Mouse (Mus musculus) thymus, adult 2 months (tissue): ENCODE data around the gene Fmnl2. TPM values are rescaled to one million over a fixed set of nuclear protein-coding genes. Genes with fewer than 3 reads are reported as not detected.

Experiments used
- DNase-seq: peaks from one replicate; pipeline ENCODE4 v3.0.0; 2021
- H3K27ac ChIP-seq: fragments of 200-500 bp; 2 replicates; pipeline ENCODE4 v1.5.1; 2012; ENCODE audit warnings: low read length, control low read depth; ENCODE audit not compliant: control insufficient read depth, insufficient read depth
- H3K27me3 ChIP-seq: fragments of 200-500 bp; 2 replicates; pipeline ENCODE4 v1.6.1; 2012; ENCODE audit warnings: mild to moderate bottlenecking, low read length, moderate library complexity, mixed read lengths; ENCODE audit not compliant: control insufficient read depth, insufficient read depth
- H3K36me3 ChIP-seq: fragments of 200-500 bp; 2 replicates; pipeline ENCODE4 v1.6.1; 2012; ENCODE audit warnings: mild to moderate bottlenecking, low read length, moderate library complexity; ENCODE audit not compliant: control insufficient read depth, insufficient read depth
- H3K4me1 ChIP-seq: fragments of 200-500 bp; replicated peaks from 2 replicates; pipeline ENCODE4 v1.6.1; 2012; ENCODE audit warnings: low read length; ENCODE audit not compliant: control insufficient read depth, insufficient read depth
- H3K4me3 ChIP-seq: fragments of 200-500 bp; 2 replicates; pipeline ENCODE4 v1.5.1; 2012; ENCODE audit warnings: mild to moderate bottlenecking, low read length, control low read depth, moderate library complexity; ENCODE audit not compliant: control insufficient read depth, insufficient read depth
- CTCF ChIP-seq: fragments of 200-500 bp; IDR thresholded peaks from 2 replicates; pipeline ENCODE4 v1.5.1; 2012; ENCODE audit warnings: mild to moderate bottlenecking, control low read depth, low read length, moderate library complexity, borderline replicate concordance; ENCODE audit not compliant: control insufficient read depth, poor library complexity, insufficient read depth; ENCODE audit errors: extremely low read depth
- POLR2A ChIP-seq: fragments of 200-500 bp; IDR thresholded peaks from 2 replicates; pipeline ENCODE4 v1.6.1; 2012; ENCODE audit warnings: mild to moderate bottlenecking, low read length, control low read depth, moderate library complexity; ENCODE audit not compliant: control insufficient read depth, poor library complexity, insufficient read depth; ENCODE audit errors: extremely low read depth
- WGBS: fragments of 180-500 bp; shearing (Covaris S2); methylation state at CpG from one replicate; pipeline ENCODE4 v1.1.7; 2018; 5-methylcytosine and 5-hydroxymethylcytosine counted together
- polyA plus RNA-seq: library from polyadenylated mRNA; depleted of rRNA; stranded (reverse); fragments of >200 nt; gene quantifications from 2 replicates; pipeline ENCODE4 v1.2.3, GENCODE M21; 2012

The Fmnl2 gene
- polyA plus RNA-seq, 1 experiment, result 5.0 TPM

DNA sequence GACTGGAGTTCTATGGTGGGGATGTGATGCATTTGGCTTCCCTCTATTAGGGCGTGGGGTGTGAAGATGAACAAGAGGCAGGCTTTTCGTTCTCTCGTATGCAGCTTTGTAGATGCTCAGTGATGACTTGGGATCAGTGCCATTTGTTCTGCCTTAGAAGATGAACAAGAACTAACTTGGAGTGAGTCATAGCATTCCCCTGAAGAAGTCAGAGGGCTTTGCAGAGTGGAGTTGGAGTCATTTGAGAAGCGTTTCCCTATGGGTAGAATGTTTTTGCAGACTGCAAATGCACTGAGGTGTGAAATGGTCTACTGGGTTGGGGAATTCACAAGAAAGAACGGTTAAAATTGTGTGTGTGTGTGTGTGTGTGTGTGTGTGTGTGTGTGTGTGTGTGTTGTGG is 108.6 kb downstream of the Fmnl2 start:
- no peak for TF ChIP-seq CTCF
- peaks cover 14% of the 10 kb centered on the region for H3K4me1 ChIP-seq
- DNase-seq, result no peak
- 81% methylated on average over 5 of the region's 5 CpGs for WGBS
- H3K27me3 ChIP-seq, result no peaks in the 10 kb centered on the region
- no peak overlapping the region for H3K27ac ChIP-seq
- H3K4me3 ChIP-seq, result no peak overlapping the region
- no peaks in the 10 kb centered on the region for H3K36me3 ChIP-seq

- Histone ChIP-seq H3K4me1 (peaks cover 14% of the 10 kb centered on the region), H3K36me3 (no peaks in the 10 kb centered on the region), H3K4me3 (no peak overlapping the region), H3K27me3 (no peaks in the 10 kb centered on the region), H3K27ac (no peak overlapping the region)
- TF ChIP-seq CTCF (no peak), POLR2A (no peak)
- no peak for DNase-seq
- 91% methylated on average over 12 of the region's 12 CpGs for WGBS
Measured at GRCm38 (mm10) chr2:52966820-52967460, 109.3 kb downstream of the Fmnl2 start.

DNA sequence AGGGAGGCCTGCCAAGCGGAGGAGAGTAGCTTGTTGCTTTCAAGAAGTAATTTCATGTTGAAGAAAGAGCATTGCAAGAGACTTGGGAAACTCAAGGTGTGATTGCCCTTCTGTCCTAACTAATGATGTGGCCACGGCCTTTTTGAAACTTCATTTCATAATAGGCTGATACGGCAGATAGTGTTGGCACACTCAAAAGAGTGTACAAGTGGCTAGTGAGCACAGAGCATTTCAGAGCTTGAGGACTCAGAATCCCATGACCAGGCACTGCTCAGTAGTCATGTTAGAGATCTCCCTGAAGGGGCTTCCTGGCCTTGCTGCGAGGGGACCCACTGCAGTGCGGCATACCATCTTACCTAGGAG is 109.8 kb downstream of the Fmnl2 start:
- 98% methylated on average over 5 of the region's 5 CpGs for WGBS
- no peak overlapping the region for H3K27ac ChIP-seq
- TF ChIP-seq POLR2A (no peak), CTCF (no peak)

DNA sequence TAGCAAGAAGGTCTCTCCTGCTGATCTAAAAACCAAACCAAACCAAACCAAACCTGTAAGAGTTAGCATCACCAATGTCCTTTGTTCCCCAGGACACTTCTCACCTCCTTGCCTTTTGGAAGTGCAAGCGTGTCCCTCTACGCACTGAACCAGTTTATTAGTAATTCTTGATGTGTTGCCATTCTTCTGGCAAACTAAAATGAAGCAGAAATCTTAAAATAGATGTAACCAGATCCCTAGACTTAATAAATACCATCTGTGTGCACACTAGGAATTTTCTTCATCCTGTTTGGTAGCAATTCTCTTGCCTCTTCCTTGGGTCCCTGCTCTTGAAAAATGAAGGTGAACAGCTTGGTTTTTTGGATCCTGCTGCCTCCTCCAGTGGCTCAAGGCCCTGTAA is 111.2 kb downstream of the Fmnl2 start:
- WGBS, result 97% methylated on average over 2 of the region's 2 CpGs
- H3K4me1 ChIP-seq, result peaks cover 14% of the 10 kb centered on the region
- DNase-seq, result no peak
- no peaks in the 10 kb centered on the region for H3K27me3 ChIP-seq
- H3K36me3 ChIP-seq, result no peaks in the 10 kb centered on the region
- no peak overlapping the region for H3K27ac ChIP-seq
- no peak for TF ChIP-seq CTCF
- TF ChIP-seq POLR2A, result no peak
- no peak overlapping the region for H3K4me3 ChIP-seq

More for the DNA sequence above, 109.8 kb downstream of the Fmnl2 start:
- H3K4me3 ChIP-seq, result no peak overlapping the region
- no peaks in the 10 kb centered on the region for H3K27me3 ChIP-seq
- peaks cover 14% of the 10 kb centered on the region for H3K4me1 ChIP-seq
- H3K36me3 ChIP-seq, result no peaks in the 10 kb centered on the region
- DNase-seq, result no peak

DNA sequence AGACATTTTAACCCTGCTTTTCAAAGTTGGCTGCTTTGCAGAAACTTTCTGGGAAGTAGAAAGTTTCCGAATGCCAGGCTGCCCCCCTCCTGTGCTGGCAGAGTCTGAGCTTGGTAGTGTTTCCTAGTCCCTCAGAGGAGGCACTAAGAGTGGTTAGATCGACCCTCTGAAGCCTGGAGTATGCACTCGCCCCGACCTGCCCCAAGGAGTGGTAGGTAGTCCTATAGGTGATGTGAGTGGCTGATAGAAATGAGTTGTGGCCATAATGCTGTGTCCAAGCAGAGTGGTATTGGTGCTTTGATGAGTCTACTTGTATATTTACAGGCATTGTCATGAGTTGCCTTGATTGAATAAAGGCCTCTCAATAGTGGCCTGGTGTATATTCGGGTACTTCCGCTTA is 116.4 kb downstream of the Fmnl2 start:
- no peaks in the 10 kb centered on the region for H3K36me3 ChIP-seq
- DNase-seq, result no peak
- H3K4me3 ChIP-seq, result no peak overlapping the region
- 96% methylated on average over 6 of the region's 6 CpGs for WGBS
- TF ChIP-seq CTCF (no peak), POLR2A (no peak)
- no peaks in the 10 kb centered on the region for H3K27me3 ChIP-seq
- peaks cover 3% of the 10 kb centered on the region for H3K4me1 ChIP-seq
- no peak overlapping the region for H3K27ac ChIP-seq

GRCm38 (mm10) chr2:52974776-52975175 is 117.1 kb downstream of the Fmnl2 start:
- Histone ChIP-seq H3K27ac (no peak overlapping the region), H3K36me3 (no peaks in the 10 kb centered on the region), H3K4me1 (peaks cover 6% of the 10 kb centered on the region), H3K27me3 (no peaks in the 10 kb centered on the region), H3K4me3 (no peak overlapping the region)
- TF ChIP-seq CTCF (no peak), POLR2A (no peak)
- 88% methylated on average over 1 of the region's 1 CpGs for WGBS
- DNase-seq, result no peak
